Mouse (Mus musculus) layer of hippocampus, adult 2 months (tissue): Measurements from ENCODE around the gene Cyp3a13. TPM values are rescaled to one million over a fixed set of nuclear protein-coding genes. Genes with fewer than 3 reads are reported as not detected.

Experiments used
- total RNA-seq, 2 experiments: library from RNA; stranded (reverse); gene quantifications; 2 replicates each; pipeline ENCODE4 v1.2.3; 2021

The Cyp3a13 gene
- total RNA-seq, 2 experiments from 2014 or later = 0.22 to 0.23 TPM

Other genes starting within 250 kb of the Cyp3a13 start
- gene Agfg2, start 236.9 kb downstream of the Cyp3a13 start, total RNA-seq = 10 to 100 TPM; 64.1 to 67.3 TPM
- gene Nyap1, start 180.0 kb downstream of the Cyp3a13 start, total RNA-seq = 10 to 100 TPM; 70.4 to 72.5 TPM
- gene Tsc22d4, start 175.9 kb downstream of the Cyp3a13 start, total RNA-seq = 100 to 1,000 TPM; 160 to 174 TPM
- gene Ppp1r35, start 142.8 kb downstream of the Cyp3a13 start, total RNA-seq = 10 to 100 TPM; 19.8 to 25.4 TPM
- 10 to 100 TPM; 43.6 to 49.2 TPM for gene Mepce, start 134.0 kb downstream of the Cyp3a13 start, total RNA-seq
- gene Zcwpw1, start 133.8 kb downstream of the Cyp3a13 start, total RNA-seq = 1 to 10 TPM; 5.7 to 8.1 TPM
- gene Pilra, start 85.3 kb downstream of the Cyp3a13 start, total RNA-seq = 1 to 10 TPM in 1 of 2 experiments, under 1 TPM in 1; 0.54 to 1.1 TPM
- gene Pilrb1, start 63.5 kb downstream of the Cyp3a13 start, total RNA-seq = not detected
- gene Pilrb2, start 49.8 kb downstream of the Cyp3a13 start, total RNA-seq = not detected
- 10 to 100 TPM; 23.1 to 24.3 TPM for gene Gjc3, start 41.5 kb upstream of the Cyp3a13 start, total RNA-seq
- gene Azgp1, start 59.9 kb upstream of the Cyp3a13 start, total RNA-seq = not detected
- not detected for gene Smok3a, start 99.6 kb upstream of the Cyp3a13 start, total RNA-seq
- gene Smok3b, start 99.8 kb upstream of the Cyp3a13 start, total RNA-seq = not detected
- gene Smok3c, start 131.6 kb upstream of the Cyp3a13 start, total RNA-seq = not detected
- gene Zkscan1, start 163.5 kb upstream of the Cyp3a13 start, total RNA-seq = 10 to 100 TPM; 39.7 to 42.3 TPM
- gene Zscan21, start 195.3 kb upstream of the Cyp3a13 start, total RNA-seq = 10 to 100 TPM; 13.7 to 16.2 TPM
- gene Zfp113, start 234.1 kb upstream of the Cyp3a13 start, total RNA-seq = 10 to 100 TPM; 13.4 to 14.6 TPM
- gene Cops6, start 239.5 kb upstream of the Cyp3a13 start, total RNA-seq = 100 to 1,000 TPM; 141 to 145 TPM